Mouse (Mus musculus): ENCODE measurements around the gene Mafg.

The Mafg gene

GRCm38 (mm10) chr11:120620195-120620594 lies 13.2 kb downstream of the Mafg start:
- Histone ChIP-seq H3K9me3 (ENCODE audit: low read length) (no peaks in the 10 kb centered on the region), H3K36me3 (ENCODE audit: insufficient read depth, low read length) (peaks cover 66% of the 10 kb centered on the region), H3K4me3 (replicated peaks; ENCODE audit: low read length) (peak overlapping the region; percentile 39), H3K4me1 (replicated peaks; ENCODE audit: low read depth, low read length) (peaks cover 75% of the 10 kb centered on the region), H3K27me3 (ENCODE audit: insufficient read depth, low read length) (no peaks in the 10 kb centered on the region)
- TF ChIP-seq CTCF (conservative IDR thresholded peaks at IDR 0.05; ENCODE audit: low read length) (no peak), NANOG (IDR thresholded peaks at IDR 0.05; ENCODE audit: borderline replicate concordance, low read length) (no peak), POU5F1 (IDR thresholded peaks at IDR 0.05; ENCODE audit: borderline replicate concordance, low read length) (no peak)

- no peaks in the 10 kb centered on the region for H3K27me3 ChIP-seq (ENCODE audit: insufficient read depth, low read length)
- no peaks in the 10 kb centered on the region for H3K9me3 ChIP-seq (ENCODE audit: low read length)
- peak overlapping the region; percentile 95 for H3K4me3 ChIP-seq (replicated peaks; ENCODE audit: low read length)
- TF ChIP-seq POU5F1 (IDR thresholded peaks at IDR 0.05; ENCODE audit: borderline replicate concordance, low read length) (no peak), NANOG (IDR thresholded peaks at IDR 0.05; ENCODE audit: borderline replicate concordance, low read length) (no peak), CTCF (conservative IDR thresholded peaks at IDR 0.05; ENCODE audit: low read length) (no peak)
- H3K36me3 ChIP-seq (ENCODE audit: insufficient read depth, low read length), result peaks cover 78% of the 10 kb centered on the region
- H3K4me1 ChIP-seq (replicated peaks; ENCODE audit: low read depth, low read length), result peaks cover 80% of the 10 kb centered on the region
Measured at GRCm38 (mm10) chr11:120618619-120619535, 14.5 kb downstream of the Mafg start.

- TF ChIP-seq POU5F1 (IDR thresholded peaks at IDR 0.05; ENCODE audit: borderline replicate concordance, low read length) (no peak), NANOG (IDR thresholded peaks at IDR 0.05; ENCODE audit: borderline replicate concordance, low read length) (no peak)
- Histone ChIP-seq H3K27me3 (ENCODE audit: insufficient read depth, low read length) (no peaks in the 10 kb centered on the region), H3K4me3 (replicated peaks; ENCODE audit: low read length) (peak within 1 kb of the TSS; percentile 95), H3K9me3 (ENCODE audit: low read length) (no peaks in the 10 kb centered on the region), H3K4me1 (replicated peaks; ENCODE audit: low read depth, low read length) (peaks cover 86% of the 10 kb centered on the region), H3K36me3 (ENCODE audit: insufficient read depth, low read length) (peaks cover 81% of the 10 kb centered on the region)
Measured at GRCm38 (mm10) chr11:120617519-120618112, 15.8 kb downstream of the Mafg start, which contains the start of gene Pcyt2. Gene Pcyt2 (minus strand): TSS chr11:120617936.

DNA sequence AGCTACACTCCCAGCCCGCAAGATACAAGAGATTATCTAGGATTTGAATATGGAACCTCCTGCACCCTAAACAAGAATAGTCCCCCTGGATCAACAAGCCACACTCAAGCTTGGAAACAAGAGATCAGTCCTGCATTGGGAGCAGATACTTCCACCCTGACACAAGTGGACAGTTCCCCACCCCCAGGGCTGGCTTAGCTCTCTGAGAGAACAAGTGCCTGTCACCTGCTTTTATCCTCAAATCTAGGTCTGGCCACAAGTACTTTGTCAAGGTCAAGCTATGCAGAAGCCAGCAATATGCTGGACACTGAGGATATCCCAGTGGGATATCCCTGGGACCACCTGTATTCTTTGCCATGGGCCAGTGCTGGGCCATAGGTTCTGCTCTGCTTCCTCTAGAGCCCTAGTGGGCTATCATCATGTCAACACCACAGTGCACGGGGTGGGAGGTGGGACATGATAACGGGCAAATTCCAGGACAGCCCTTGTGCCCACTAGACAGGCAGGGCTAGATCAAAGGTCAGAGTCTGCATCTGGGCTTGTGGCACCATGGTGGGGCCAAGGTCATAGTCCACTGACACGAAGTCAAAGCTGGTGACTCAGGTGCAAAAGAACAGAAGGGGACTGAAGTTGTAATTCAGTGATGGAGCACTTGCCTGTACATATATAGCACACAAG lies 16.6 kb downstream of the Mafg start:
- peak overlapping the region; percentile 95 for H3K4me3 ChIP-seq (replicated peaks; ENCODE audit: low read length)
- peaks cover 82% of the 10 kb centered on the region for H3K36me3 ChIP-seq (ENCODE audit: insufficient read depth, low read length)
- peaks cover 85% of the 10 kb centered on the region for H3K4me1 ChIP-seq (replicated peaks; ENCODE audit: low read depth, low read length)
- H3K9me3 ChIP-seq (ENCODE audit: low read length), result no peaks in the 10 kb centered on the region
- no peaks in the 10 kb centered on the region for H3K27me3 ChIP-seq (ENCODE audit: insufficient read depth, low read length)
- no peak for TF ChIP-seq CTCF (conservative IDR thresholded peaks at IDR 0.05; ENCODE audit: low read length)
- no peak for TF ChIP-seq POU5F1 (IDR thresholded peaks at IDR 0.05; ENCODE audit: borderline replicate concordance, low read length)
- no peak for TF ChIP-seq NANOG (IDR thresholded peaks at IDR 0.05; ENCODE audit: borderline replicate concordance, low read length)

- peak overlapping the region; percentile 17; the same call in 1 of the 2 replicates for H3K4me3 ChIP-seq (replicated peaks; ENCODE audit: low read length)
- H3K9me3 ChIP-seq (ENCODE audit: low read length), result no peaks in the 10 kb centered on the region
- no peak for TF ChIP-seq NANOG (IDR thresholded peaks at IDR 0.05; ENCODE audit: borderline replicate concordance, low read length)
- no peak for TF ChIP-seq POU5F1 (IDR thresholded peaks at IDR 0.05; ENCODE audit: borderline replicate concordance, low read length)
- TF ChIP-seq CTCF (conservative IDR thresholded peaks at IDR 0.05; ENCODE audit: low read length), result no peak
- H3K36me3 ChIP-seq (ENCODE audit: insufficient read depth, low read length), result peaks cover 82% of the 10 kb centered on the region
- H3K27me3 ChIP-seq (ENCODE audit: insufficient read depth, low read length), result no peaks in the 10 kb centered on the region
- H3K4me1 ChIP-seq (replicated peaks; ENCODE audit: low read depth, low read length), result peaks cover 86% of the 10 kb centered on the region
Measured at GRCm38 (mm10) chr11:120615606-120616203, 17.7 kb downstream of the Mafg start.

DNA sequence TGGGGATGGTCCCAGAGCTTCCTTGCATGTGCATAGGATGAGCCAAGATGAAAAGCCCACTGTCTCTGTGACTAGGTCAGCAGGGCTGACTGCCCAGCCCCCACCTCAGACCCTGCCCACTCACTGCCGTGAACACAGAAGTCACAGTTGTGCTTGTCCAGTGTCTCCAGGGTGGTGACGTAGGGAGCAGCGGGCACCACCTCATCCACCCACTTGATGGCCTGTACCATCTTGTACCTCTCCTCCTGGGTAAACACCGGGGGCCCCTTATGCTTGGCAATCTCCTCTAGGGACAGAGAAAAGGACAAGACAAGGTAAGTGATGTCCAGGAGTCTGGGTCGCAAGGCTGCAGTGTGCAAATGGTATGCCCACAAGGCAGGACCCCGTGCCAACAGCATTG lies 18.2 kb downstream of the Mafg start:
- TF ChIP-seq CTCF (conservative IDR thresholded peaks at IDR 0.05; ENCODE audit: low read length) (no peak), POU5F1 (IDR thresholded peaks at IDR 0.05; ENCODE audit: borderline replicate concordance, low read length) (no peak), NANOG (IDR thresholded peaks at IDR 0.05; ENCODE audit: borderline replicate concordance, low read length) (no peak)
- Histone ChIP-seq H3K4me3 (replicated peaks; ENCODE audit: low read length) (no peak overlapping the region; the same call in 1 of the 2 replicates), H3K27me3 (ENCODE audit: insufficient read depth, low read length) (no peaks in the 10 kb centered on the region), H3K36me3 (ENCODE audit: insufficient read depth, low read length) (peaks cover 82% of the 10 kb centered on the region), H3K9me3 (ENCODE audit: low read length) (no peaks in the 10 kb centered on the region), H3K4me1 (replicated peaks; ENCODE audit: low read depth, low read length) (peaks cover 86% of the 10 kb centered on the region)

DNA sequence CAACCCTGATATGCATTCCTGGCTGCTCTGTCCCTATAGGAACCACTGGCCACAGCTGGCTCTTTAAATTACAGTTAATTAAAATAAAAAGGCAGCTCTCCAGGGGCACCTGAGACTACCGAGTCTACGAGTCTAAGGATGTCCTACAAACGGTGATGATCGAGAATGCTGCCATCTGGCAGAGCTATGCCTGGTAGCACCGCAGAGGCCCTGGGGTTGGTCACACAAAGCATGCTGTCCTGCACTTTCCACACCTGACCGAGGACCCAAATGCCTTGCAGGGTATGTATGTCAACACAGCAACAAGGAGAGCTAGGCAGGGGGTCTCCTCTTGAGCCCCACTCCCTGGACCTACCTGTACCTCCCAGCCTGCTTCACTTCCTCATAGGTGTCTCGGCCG lies 19.4 kb downstream of the Mafg start:
- Histone ChIP-seq H3K9me3 (ENCODE audit: low read length) (no peaks in the 10 kb centered on the region), H3K27me3 (ENCODE audit: insufficient read depth, low read length) (no peaks in the 10 kb centered on the region), H3K36me3 (ENCODE audit: insufficient read depth, low read length) (peaks cover 78% of the 10 kb centered on the region), H3K4me3 (replicated peaks; ENCODE audit: low read length) (no peak overlapping the region), H3K4me1 (replicated peaks; ENCODE audit: low read depth, low read length) (peaks cover 89% of the 10 kb centered on the region)
- no peak for TF ChIP-seq CTCF (conservative IDR thresholded peaks at IDR 0.05; ENCODE audit: low read length)
- TF ChIP-seq NANOG (IDR thresholded peaks at IDR 0.05; ENCODE audit: borderline replicate concordance, low read length), result no peak
- no peak for TF ChIP-seq POU5F1 (IDR thresholded peaks at IDR 0.05; ENCODE audit: borderline replicate concordance, low read length)

Data from E14TG2a.4 (cell line).